Mouse (Mus musculus) olfactory bulb, adult 2 months (tissue): Measurements from ENCODE around the gene Hist1h2bm.

ENCODE experiments used
- CTCF ChIP-seq: fragments of 200-500 bp; IDR thresholded peaks from 2 replicates; pipeline ENCODE4 v1.5.1; 2012; ENCODE audit warnings: low read depth, mild to moderate bottlenecking, low read length, moderate library complexity; ENCODE audit not compliant: insufficient read depth
- POLR2A ChIP-seq: fragments of 200-500 bp; IDR thresholded peaks from 2 replicates; pipeline ENCODE4 v1.6.1; 2012; ENCODE audit warnings: mild to moderate bottlenecking, low read depth, low read length, moderate library complexity; ENCODE audit not compliant: insufficient read depth

DNA sequence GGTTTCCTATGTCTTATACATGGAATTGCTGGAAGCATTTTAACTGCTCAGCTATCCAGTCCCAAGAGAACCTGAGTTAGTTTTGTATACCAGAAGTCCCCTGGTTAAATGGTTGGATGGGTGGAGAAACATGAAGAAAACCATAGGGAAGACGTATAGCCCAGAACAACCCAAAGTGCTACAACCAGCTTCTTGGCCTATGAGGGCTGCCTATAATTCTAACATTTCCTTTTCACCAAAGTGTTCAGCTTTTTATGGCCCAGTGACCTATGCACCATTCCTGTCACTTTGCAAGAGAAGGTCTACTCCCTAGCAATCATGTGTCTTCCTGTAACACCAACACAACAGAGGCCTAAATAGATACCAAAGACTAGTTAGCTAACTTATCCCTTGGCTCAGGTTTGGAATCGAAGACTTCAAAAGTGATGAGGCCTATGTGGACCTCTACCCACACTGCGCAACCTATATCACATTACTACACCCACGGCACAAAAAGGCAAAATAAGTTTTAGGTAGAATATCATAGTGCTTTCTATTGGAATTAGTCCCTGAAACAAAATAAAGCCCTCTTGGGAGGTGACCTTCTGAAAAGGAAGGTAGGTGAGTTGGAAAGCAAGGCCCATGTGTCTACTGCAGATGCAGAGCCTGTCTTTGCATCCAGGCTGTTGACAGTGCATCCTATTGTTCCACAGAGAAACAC, 3.3 kb upstream of the Hist1h2bm start:
- TF ChIP-seq CTCF, result no peak
- no peak for TF ChIP-seq POLR2A
